Mouse (Mus musculus): ENCODE results near the gene Capza2. TPM values are rescaled to one million over a fixed set of nuclear protein-coding genes. Genes with fewer than 3 reads are reported as not detected.

Gene Capza2
- total RNA-seq, 4 experiments from 2014 or later, result 123 to 141 (median 129) TPM

Other genes with a start within 250 kb of the Capza2 start
- gene Met, start 172.4 kb upstream of the Capza2 start, total RNA-seq (2022), result 1 to 10 TPM; 3.7 to 6.5 (median 5.5) TPM
- 10 to 100 TPM; 24.7 to 32.7 (median 30.4) TPM for gene St7, start 56.7 kb downstream of the Capza2 start, total RNA-seq (2022)